Mouse (Mus musculus) cerebellum, adult 2 months (tissue): ENCODE measurements at regions not wholly inside any gene's neighbourhood (a gene's known extent, or its start where the extent isn't known, plus 50 kb on each side); places are given as distances from the start of the nearest gene placed in this dataset.

Experiments used
- CTCF ChIP-seq: fragments of 200-500 bp; IDR thresholded peaks from 2 replicates; pipeline ENCODE4 v1.5.1; 2011; ENCODE audit warnings: low read depth, mild to moderate bottlenecking, control low read depth, low read length, moderate library complexity, borderline replicate concordance; ENCODE audit not compliant: insufficient read depth
- POLR2A ChIP-seq: fragments of 200-500 bp; IDR thresholded peaks from 2 replicates; pipeline ENCODE4 v1.6.1; 2011; ENCODE audit warnings: low read length, control low read depth, borderline replicate concordance; ENCODE audit not compliant: insufficient read depth

DNA sequence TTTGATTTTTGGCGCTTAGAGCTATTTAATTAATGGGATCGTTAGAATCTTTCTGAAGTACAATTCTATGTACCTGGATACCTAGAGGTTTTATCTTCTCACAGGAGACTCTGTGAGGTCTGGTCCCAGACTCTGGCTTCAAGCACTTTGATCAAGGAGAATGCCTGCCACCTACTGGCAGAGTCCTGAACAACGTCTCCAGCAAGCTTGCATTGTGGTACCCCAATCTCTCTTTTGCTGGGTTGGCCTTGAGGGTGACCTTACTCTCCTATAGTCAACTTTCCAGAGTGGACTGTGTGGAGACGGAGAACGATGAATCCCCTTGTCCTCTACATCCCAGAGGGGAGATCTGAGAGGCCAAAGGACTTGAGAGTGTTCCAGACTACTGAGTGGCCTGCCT lies 173.5 kb downstream of the Thbs2 start:
- peak; percentile 92 for TF ChIP-seq CTCF
- no peak for TF ChIP-seq POLR2A
